Mouse (Mus musculus) C2C12 (cell line): Measurements from ENCODE around the gene Cd180. TPM values are rescaled to one million over a fixed set of nuclear protein-coding genes. Genes with fewer than 3 reads are reported as not detected.

Experiments used
- H3K27me3 ChIP-seq: one replicate; pipeline ENCODE4 v1.6.1; 2011; ENCODE audit not compliant: control insufficient read depth, insufficient read depth, insufficient read length
- H3K36me3 ChIP-seq: one replicate; pipeline ENCODE4 v1.6.1; 2011; ENCODE audit not compliant: control insufficient read depth, insufficient read depth
- H3K4me3 ChIP-seq: one replicate; pipeline ENCODE4 v1.5.1; 2011; ENCODE audit warnings: mild to moderate bottlenecking, control low read depth; ENCODE audit not compliant: poor library complexity, insufficient read depth, severe bottlenecking
- H3K79me2 ChIP-seq: one replicate; pipeline ENCODE4 v1.6.1; 2011; ENCODE audit not compliant: control insufficient read depth, insufficient read depth
- H3K79me3 ChIP-seq: one replicate; pipeline ENCODE4 v1.6.1; 2011; ENCODE audit warnings: low read depth, control low read depth
- H3ac ChIP-seq: one replicate; pipeline ENCODE3; 2011; ENCODE audit warnings: low read depth; ENCODE audit not compliant: control insufficient read depth, insufficient read length
- CEBPB ChIP-seq: IDR thresholded peaks from one replicate; pipeline ENCODE4 v1.6.1; 2011; ENCODE audit warnings: low read depth, mild to moderate bottlenecking, control low read depth, moderate library complexity
- CTCF ChIP-seq: IDR thresholded peaks from one replicate; pipeline ENCODE4 v1.5.1; 2011; ENCODE audit not compliant: control insufficient read depth, insufficient read depth, insufficient read length
- FOSL1 ChIP-seq: IDR thresholded peaks from one replicate; pipeline ENCODE4 v1.8.0; 2011; ENCODE audit warnings: mild to moderate bottlenecking, low read length; ENCODE audit not compliant: poor library complexity, insufficient read depth, severe bottlenecking
- MAX ChIP-seq: IDR thresholded peaks from one replicate; pipeline ENCODE4 v1.6.1; 2011; ENCODE audit warnings: mild to moderate bottlenecking, control low read depth
- MYOD1 ChIP-seq: IDR thresholded peaks from one replicate; pipeline ENCODE4 v1.6.1; 2011; ENCODE audit warnings: low read depth; ENCODE audit not compliant: control insufficient read depth, insufficient read length
- MYOG ChIP-seq: IDR thresholded peaks from one replicate; pipeline ENCODE4 v1.6.1; 2011; ENCODE audit not compliant: control insufficient read depth, insufficient read length; ENCODE audit errors: extremely low read depth
- USF1 ChIP-seq: IDR thresholded peaks from one replicate; pipeline ENCODE4 v1.6.1; 2011; ENCODE audit warnings: low read depth, mild to moderate bottlenecking, control low read depth, moderate library complexity
- polyA plus RNA-seq: library from polyadenylated mRNA; unstranded; fragments of >200 nt; fragmentation: generic; extraction: Trizol; gene quantifications from one replicate; pipeline ENCODE4 v1.2.1, GENCODE M21; 2012; ENCODE audit warnings: missing spikeins

Gene Cd180
- polyA plus RNA-seq, 1 experiment: 0.28 TPM

GRCm38 (mm10) chr13:102664843-102665587, 28.3 kb upstream of the Cd180 start:
- no peak overlapping the region for H3K4me3 ChIP-seq
- H3K79me2 ChIP-seq: no peaks in the 10 kb centered on the region
- H3ac ChIP-seq: no peak overlapping the region
- no peak for TF ChIP-seq CTCF
- TF ChIP-seq CEBPB: no peak
- no peak for TF ChIP-seq USF1
- no peak for TF ChIP-seq MYOG
- no peak for TF ChIP-seq FOSL1
- no peak for TF ChIP-seq MAX
- TF ChIP-seq MYOD1: no peak
- H3K36me3 ChIP-seq: no peaks in the 10 kb centered on the region
- H3K79me3 ChIP-seq: no peaks in the 10 kb centered on the region
- no peaks in the 10 kb centered on the region for H3K27me3 ChIP-seq

DNA sequence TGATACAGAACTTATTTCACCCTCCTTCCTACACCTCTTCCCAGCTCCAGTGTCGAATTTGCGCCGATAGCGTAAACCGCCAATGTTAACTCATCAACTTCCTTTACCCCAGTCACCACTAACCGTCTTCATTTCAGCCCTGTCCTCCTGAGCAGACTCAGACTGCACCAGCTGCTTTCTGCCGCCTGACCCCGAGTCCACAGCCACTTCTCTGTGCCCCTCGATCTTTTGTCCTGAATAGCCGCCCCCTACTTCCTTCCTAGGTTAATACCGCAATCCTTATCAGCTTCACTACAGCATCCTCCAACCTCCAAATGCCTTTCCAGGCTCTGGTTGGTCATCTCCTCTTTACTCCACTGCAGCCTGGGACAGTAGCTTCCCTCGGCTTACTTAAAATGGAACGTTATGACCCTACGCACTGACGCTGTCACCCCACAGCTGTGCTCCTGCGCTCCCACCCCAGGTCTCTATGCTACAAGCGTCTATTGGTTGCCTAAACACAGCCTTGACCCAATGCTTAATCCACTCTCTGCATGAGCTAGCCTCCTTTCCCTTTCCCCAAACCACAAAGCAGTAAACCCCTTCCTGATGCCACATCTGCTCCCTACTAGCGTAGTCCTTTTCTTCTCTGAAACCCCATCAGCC, 27.6 kb upstream of the Cd180 start:
- no peaks in the 10 kb centered on the region for H3K36me3 ChIP-seq
- TF ChIP-seq MAX (no peak), USF1 (no peak), CEBPB (no peak), MYOG (no peak), CTCF (no peak), FOSL1 (no peak), MYOD1 (no peak)
- no peak overlapping the region for H3ac ChIP-seq
- no peaks in the 10 kb centered on the region for H3K79me3 ChIP-seq
- no peaks in the 10 kb centered on the region for H3K27me3 ChIP-seq
- no peak overlapping the region for H3K4me3 ChIP-seq
- H3K79me2 ChIP-seq: no peaks in the 10 kb centered on the region

DNA sequence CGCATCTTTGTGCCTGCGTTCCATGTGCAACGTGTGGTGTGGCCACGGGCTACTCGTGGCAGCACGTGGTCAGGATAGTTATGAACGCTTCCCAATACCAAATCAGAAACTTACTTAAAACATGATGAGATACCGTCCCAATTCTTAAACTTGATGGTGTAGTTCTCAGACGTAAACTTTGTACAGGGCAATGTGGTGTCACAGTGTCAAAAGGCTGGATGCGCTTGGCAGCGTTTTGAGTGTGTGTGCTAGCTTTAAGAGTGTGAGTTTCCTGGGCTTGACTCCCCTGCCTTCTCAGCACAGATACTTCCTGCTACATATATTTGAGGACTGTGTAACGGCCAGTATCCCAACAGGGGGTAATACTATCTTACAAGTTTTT, 27.1 kb upstream of the Cd180 start:
- H3ac ChIP-seq: no peak overlapping the region
- H3K36me3 ChIP-seq: no peaks in the 10 kb centered on the region
- no peaks in the 10 kb centered on the region for H3K79me2 ChIP-seq
- TF ChIP-seq MAX: no peak
- no peak for TF ChIP-seq MYOG
- no peak for TF ChIP-seq MYOD1
- no peak for TF ChIP-seq CEBPB
- no peak for TF ChIP-seq CTCF
- no peak for TF ChIP-seq USF1
- TF ChIP-seq FOSL1: no peak
- no peaks in the 10 kb centered on the region for H3K79me3 ChIP-seq
- no peaks in the 10 kb centered on the region for H3K27me3 ChIP-seq
- H3K4me3 ChIP-seq: no peak overlapping the region

- TF ChIP-seq FOSL1 (no peak), MAX (no peak)
- Histone ChIP-seq H3K4me3 (no peak overlapping the region), H3K36me3 (no peaks in the 10 kb centered on the region), H3ac (no peak overlapping the region), H3K27me3 (no peaks in the 10 kb centered on the region), H3K79me3 (no peaks in the 10 kb centered on the region), H3K79me2 (no peaks in the 10 kb centered on the region)
Measured at GRCm38 (mm10) chr13:102666731-102667130, 26.6 kb upstream of the Cd180 start.

DNA sequence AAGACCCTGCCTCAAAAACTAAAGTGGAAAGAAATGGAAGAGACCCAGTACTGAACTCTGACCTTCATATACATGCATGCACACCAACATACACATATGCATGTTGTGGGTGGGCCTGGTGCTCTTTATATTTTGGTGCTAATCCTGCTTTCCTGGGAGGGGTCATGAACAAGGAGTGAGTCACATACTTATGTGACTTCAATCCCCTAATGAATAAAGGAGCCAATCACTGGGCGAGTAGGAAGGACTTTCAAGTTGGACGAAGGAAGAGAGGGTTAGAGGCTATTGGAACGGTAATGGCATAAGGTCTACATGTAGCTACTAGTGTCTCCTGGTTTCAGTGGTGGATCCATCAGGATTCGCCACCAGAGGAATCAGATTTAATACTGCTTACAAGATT, 26.0 kb upstream of the Cd180 start:
- no peak for TF ChIP-seq MYOG
- no peak for TF ChIP-seq USF1
- TF ChIP-seq FOSL1: no peak
- TF ChIP-seq CEBPB: no peak
- no peak for TF ChIP-seq MYOD1
- TF ChIP-seq MAX: no peak
- no peak for TF ChIP-seq CTCF
- Histone ChIP-seq H3K79me3 (no peaks in the 10 kb centered on the region), H3K36me3 (no peaks in the 10 kb centered on the region), H3K4me3 (no peak overlapping the region), H3K79me2 (no peaks in the 10 kb centered on the region), H3ac (no peak overlapping the region), H3K27me3 (no peaks in the 10 kb centered on the region)

- Histone ChIP-seq H3K27me3 (no peaks in the 10 kb centered on the region), H3K36me3 (no peaks in the 10 kb centered on the region), H3K4me3 (no peak overlapping the region), H3K79me2 (no peaks in the 10 kb centered on the region), H3K79me3 (no peaks in the 10 kb centered on the region), H3ac (no peak overlapping the region)
- TF ChIP-seq MAX (peak; percentile 74), CTCF (no peak)
Measured at GRCm38 (mm10) chr13:102667842-102668241, 25.5 kb upstream of the Cd180 start.
